Mouse (Mus musculus): Measurements from ENCODE around the gene Cldn10. TPM values are rescaled to one million over a fixed set of nuclear protein-coding genes. Genes with fewer than 3 reads are reported as not detected.
"Not testable (repeated sequence)": the region's sequence is repeated elsewhere in the genome, so short reads cannot be mapped to it uniquely, and the experiment has no call there.

The Cldn10 gene
- polyA plus RNA-seq, 1 experiment: 0.16 TPM

GRCm38 (mm10) chr14:118756015-118756414 lies 31.7 kb upstream of the Cldn10 start:
- WGBS: 78% methylated on average over 4 of the region's 4 CpGs
- TF ChIP-seq CTCF (IDR thresholded peaks at IDR 0.05; ENCODE audit: extremely low read depth, insufficient read length, insufficient replicate concordance, low read depth, low read length): no peak
- no peak for TF ChIP-seq POLR2A (IDR thresholded peaks at IDR 0.05; ENCODE audit: low read depth, low read length)
- no peaks in the 10 kb centered on the region for H3K4me1 ChIP-seq (ENCODE audit: control insufficient read depth, insufficient read depth, insufficient read length, low read length)

GRCm38 (mm10) chr14:118756566-118756965 lies 31.1 kb upstream of the Cldn10 start:
- Histone ChIP-seq H3K27me3 (ENCODE audit: control insufficient read depth, insufficient read depth, low read length) (no peaks in the 10 kb centered on the region), H3K36me3 (ENCODE audit: control insufficient read depth, insufficient read depth, low read length) (no peaks in the 10 kb centered on the region), H3K27ac (ENCODE audit: insufficient read depth, low read depth, low read length) (no peak overlapping the region), H3K4me1 (ENCODE audit: control insufficient read depth, insufficient read depth, insufficient read length, low read length) (no peaks in the 10 kb centered on the region), H3K4me3 (ENCODE audit: low read depth, low read length) (no peak overlapping the region)
- TF ChIP-seq CTCF (IDR thresholded peaks at IDR 0.05; ENCODE audit: extremely low read depth, insufficient read length, insufficient replicate concordance, low read depth, low read length) (no peak), POLR2A (IDR thresholded peaks at IDR 0.05; ENCODE audit: low read depth, low read length) (no peak)
- 60% methylated on average over 3 of the region's 3 CpGs for WGBS

More at GRCm38 (mm10) chr14:118756015-118756414, 31.7 kb upstream of the Cldn10 start:
- H3K27me3 ChIP-seq (ENCODE audit: control insufficient read depth, insufficient read depth, low read length): no peaks in the 10 kb centered on the region
- H3K27ac ChIP-seq (ENCODE audit: insufficient read depth, low read depth, low read length): no peak overlapping the region
- no peaks in the 10 kb centered on the region for H3K36me3 ChIP-seq (ENCODE audit: control insufficient read depth, insufficient read depth, low read length)
- no peak overlapping the region for H3K4me3 ChIP-seq (ENCODE audit: low read depth, low read length)

- not testable (repeated sequence) for H3K27me3 ChIP-seq (ENCODE audit: control insufficient read depth, insufficient read depth, low read length); H3K36me3 ChIP-seq (ENCODE audit: control insufficient read depth, insufficient read depth, low read length); H3K4me3 ChIP-seq (ENCODE audit: low read depth, low read length); H3K4me1 ChIP-seq (ENCODE audit: control insufficient read depth, insufficient read depth, insufficient read length, low read length); H3K27ac ChIP-seq (ENCODE audit: insufficient read depth, low read depth, low read length)
- WGBS: 94% methylated on average over 13 of the region's 13 CpGs
Measured at GRCm38 (mm10) chr14:118763362-118763761, 24.3 kb upstream of the Cldn10 start.

- 43% methylated on average over 9 of the region's 9 CpGs for WGBS
- H3K36me3 ChIP-seq (ENCODE audit: control insufficient read depth, insufficient read depth, low read length): no peaks in the 10 kb centered on the region
- H3K27me3 ChIP-seq (ENCODE audit: control insufficient read depth, insufficient read depth, low read length): no peaks in the 10 kb centered on the region
- no peaks in the 10 kb centered on the region for H3K4me1 ChIP-seq (ENCODE audit: control insufficient read depth, insufficient read depth, insufficient read length, low read length)
- H3K27ac ChIP-seq (ENCODE audit: insufficient read depth, low read depth, low read length): no peak overlapping the region
- H3K4me3 ChIP-seq (ENCODE audit: low read depth, low read length): no peak overlapping the region
- TF ChIP-seq POLR2A (IDR thresholded peaks at IDR 0.05; ENCODE audit: low read depth, low read length) (no peak), CTCF (IDR thresholded peaks at IDR 0.05; ENCODE audit: extremely low read depth, insufficient read length, insufficient replicate concordance, low read depth, low read length) (no peak)
Measured at GRCm38 (mm10) chr14:118763917-118764495, 23.7 kb upstream of the Cldn10 start.

- Histone ChIP-seq H3K4me3 (ENCODE audit: low read depth, low read length) (no peak overlapping the region), H3K27ac (ENCODE audit: insufficient read depth, low read depth, low read length) (no peak overlapping the region), H3K36me3 (ENCODE audit: control insufficient read depth, insufficient read depth, low read length) (no peaks in the 10 kb centered on the region), H3K27me3 (ENCODE audit: control insufficient read depth, insufficient read depth, low read length) (no peaks in the 10 kb centered on the region), H3K4me1 (ENCODE audit: control insufficient read depth, insufficient read depth, insufficient read length, low read length) (no peaks in the 10 kb centered on the region)
- no peak for TF ChIP-seq CTCF (IDR thresholded peaks at IDR 0.05; ENCODE audit: extremely low read depth, insufficient read length, insufficient replicate concordance, low read depth, low read length)
- no peak for TF ChIP-seq POLR2A (IDR thresholded peaks at IDR 0.05; ENCODE audit: low read depth, low read length)
- WGBS: 75% methylated on average over 7 of the region's 7 CpGs
Measured at GRCm38 (mm10) chr14:118765306-118765705, 22.4 kb upstream of the Cldn10 start.

- WGBS: 60% methylated on average over 7 of the region's 7 CpGs
Measured at GRCm38 (mm10) chr14:118765951-118766350, 21.8 kb upstream of the Cldn10 start.

GRCm38 (mm10) chr14:118766368-118766767 lies 21.3 kb upstream of the Cldn10 start:
- TF ChIP-seq CTCF (IDR thresholded peaks at IDR 0.05; ENCODE audit: extremely low read depth, insufficient read length, insufficient replicate concordance, low read depth, low read length) (no peak), POLR2A (IDR thresholded peaks at IDR 0.05; ENCODE audit: low read depth, low read length) (no peak)
- Histone ChIP-seq H3K36me3 (ENCODE audit: control insufficient read depth, insufficient read depth, low read length) (no peaks in the 10 kb centered on the region), H3K27me3 (ENCODE audit: control insufficient read depth, insufficient read depth, low read length) (no peaks in the 10 kb centered on the region), H3K27ac (ENCODE audit: insufficient read depth, low read depth, low read length) (no peak overlapping the region), H3K4me3 (ENCODE audit: low read depth, low read length) (no peak overlapping the region), H3K4me1 (ENCODE audit: control insufficient read depth, insufficient read depth, insufficient read length, low read length) (no peaks in the 10 kb centered on the region)
- WGBS: 64% methylated on average over 5 of the region's 5 CpGs

More at GRCm38 (mm10) chr14:118765951-118766350, 21.8 kb upstream of the Cldn10 start:
- H3K27ac ChIP-seq (ENCODE audit: insufficient read depth, low read depth, low read length): no peak overlapping the region
- no peaks in the 10 kb centered on the region for H3K36me3 ChIP-seq (ENCODE audit: control insufficient read depth, insufficient read depth, low read length)
- TF ChIP-seq CTCF (IDR thresholded peaks at IDR 0.05; ENCODE audit: extremely low read depth, insufficient read length, insufficient replicate concordance, low read depth, low read length) (no peak), POLR2A (IDR thresholded peaks at IDR 0.05; ENCODE audit: low read depth, low read length) (no peak)
- H3K27me3 ChIP-seq (ENCODE audit: control insufficient read depth, insufficient read depth, low read length): no peaks in the 10 kb centered on the region
- H3K4me1 ChIP-seq (ENCODE audit: control insufficient read depth, insufficient read depth, insufficient read length, low read length): no peaks in the 10 kb centered on the region
- no peak overlapping the region for H3K4me3 ChIP-seq (ENCODE audit: low read depth, low read length)
